Comparison of ENCODE assay signal across 20 mouse cellular contexts in the genomic region with DNA sequence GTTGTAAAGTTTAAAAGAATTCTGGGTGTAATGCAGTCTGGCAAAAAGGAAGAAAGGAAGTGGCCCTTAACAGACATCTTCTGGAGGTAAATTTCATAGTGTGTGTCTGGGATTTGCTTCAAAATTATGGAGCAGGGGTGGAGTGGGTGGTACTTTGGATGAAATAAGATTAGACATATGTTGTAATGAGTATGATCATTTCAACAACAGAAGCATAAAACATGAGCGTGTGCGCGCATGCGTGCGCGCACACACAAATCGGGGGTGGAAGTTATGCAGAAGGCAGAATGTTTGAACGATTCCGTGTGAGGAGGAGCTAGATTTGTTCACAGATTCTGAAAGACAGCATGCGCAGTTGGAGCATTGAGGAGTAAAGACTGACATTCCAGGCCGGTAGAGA. TPM values are rescaled to one million over a fixed set of nuclear protein-coding genes. Genes with fewer than 3 reads are reported as not detected.
DNase-seq lines count a peak whose midpoint lies in the region; TF ChIP-seq lines count a peak whose summit lies in the region.
"Had no signal": no experiment of that assay in that cellular context is flagged by ENCODE, and none has a peak within 500 bp of the region (broad histone marks: within the 10 kb centered on the region; RNA-seq: fewer than 3 reads in every experiment).

No protein-coding gene starts in this region.

- 0 out of 2 replicates have a peak overlapping the region, but pooled peaks have one; percentile 3 for H3K4me3 ChIP-seq in left cerebral cortex, adult 2 months
- H3K4me3 ChIP-seq: embryonic facial prominence, embryonic 12.5 days; forebrain, embryonic 15.5 days; heart, embryonic 13.5 days; hindbrain, embryonic 12.5 days had no signal

- TF ChIP-seq CTCF in left cerebral cortex, adult 2 months (IDR thresholded peaks at IDR 0.05), result no peak

- H3K27ac ChIP-seq in left cerebral cortex, adult 2 months, result no peak overlapping the region
- H3K27ac ChIP-seq: embryonic facial prominence, embryonic 12.5 days; forebrain, embryonic 15.5 days; heart, embryonic 13.5 days; hindbrain, embryonic 12.5 days had no signal

- intact Hi-C loops in left cerebral cortex, adult 2 months (cut with DNase I), result loop anchor here (5.0 kb wide), 2 partner anchors 114 to 499 kb away; no protein-coding TSS in a partner anchor
- intact Hi-C loops in left cerebral cortex, postnatal 10 days (cut with DNase I), result no loop called here
- intact Hi-C loops in heart, postnatal 25 days (cut with DNase I), result no loop called here

- peak; percentile 19 to 63 for DNase-seq in frontal cortex, adult 2 months (ENCODE audit: extremely low spot score in 1 of 2, low spot score in 1 of 2)
- no peak for DNase-seq in frontal cortex, postnatal 10 days (ENCODE audit: low spot score in 2 of 2)
- no peak for DNase-seq in left cerebral cortex, adult 2 months (ENCODE audit: extremely low spot score in 1 of 2, low spot score in 2 of 2)
- DNase-seq in left cerebral cortex, postnatal 10 days (ENCODE audit: extremely low spot score in 1 of 2, low spot score in 2 of 2), result no peak
- DNase-seq in brain, adult 2 months (ENCODE audit: low read depth, low spot score), result peak; percentile 77
- DNase-seq in layer of hippocampus, adult 9-10 months (ENCODE audit: low spot score), result peak; percentile 42
- no peak for DNase-seq in heart, postnatal 25 days (ENCODE audit: low spot score)
- DNase-seq in thymus, postnatal 14 days, result no peak
- DNase-seq: adrenal gland, postnatal 10 days; cerebellum, adult 11-12 months; cerebellum, adult 9-10 months; gastrocnemius, postnatal 36 days; heart, adult 11 months; heart, postnatal 4 days had no signal

RNA-seq across cellular contexts. Expression of a gene that starts 14.2 kb away (rescaled TPM):
- 25.8 and 29.4 TPM in 2 replicates for polyA plus RNA-seq in frontal cortex, adult 2 months (2012; rRNA removed)
- total RNA-seq in left cerebral cortex, adult 2 months (2021), result 10 to 100 TPM; 82.4 to 91.4 TPM
- total RNA-seq in left cerebral cortex, postnatal 10 days (2021), result 10 to 100 TPM; 67.4 to 75.5 TPM
- 1 to 10 TPM; 1.7 to 1.8 TPM for total RNA-seq in heart, postnatal 25 days (2021)
- total RNA-seq: MEL had no signal
- polyA plus RNA-seq: C2C12 had no signal

Comparison
In these comparisons a context has a peak if more than half of its experiments do, and no peak if none do; other contexts are left out.
1. DNase-seq: peak in frontal cortex, adult 2 months (2 of 2), brain, adult 2 months (single experiment) and layer of hippocampus, adult 9-10 months (single experiment); none in frontal cortex, postnatal 10 days (0 of 2), left cerebral cortex, adult 2 months (0 of 2), left cerebral cortex, postnatal 10 days (0 of 2), heart, postnatal 25 days (single experiment) and thymus, postnatal 14 days (single experiment).
2. RNA of a gene that starts 14.2 kb away (total RNA-seq): 82.4 to 91.4 TPM in left cerebral cortex, adult 2 months and 67.4 to 75.5 TPM in left cerebral cortex, postnatal 10 days; 1.7 to 1.8 TPM in heart, postnatal 25 days; every median in the first group is over 10 times any median in the second.